Mouse (Mus musculus) adipocyte (in vitro differentiated cells): ENCODE results near the gene Spsb3.
A peak's percentile ranks its signal among the peaks of the same experiment; 100 is the strongest.

Source experiments
- DNase-seq: peaks from one replicate; pipeline ENCODE4 v3.0.0-alpha.2; 2016; ENCODE audit warnings: low spot score

Gene Spsb3

DNA sequence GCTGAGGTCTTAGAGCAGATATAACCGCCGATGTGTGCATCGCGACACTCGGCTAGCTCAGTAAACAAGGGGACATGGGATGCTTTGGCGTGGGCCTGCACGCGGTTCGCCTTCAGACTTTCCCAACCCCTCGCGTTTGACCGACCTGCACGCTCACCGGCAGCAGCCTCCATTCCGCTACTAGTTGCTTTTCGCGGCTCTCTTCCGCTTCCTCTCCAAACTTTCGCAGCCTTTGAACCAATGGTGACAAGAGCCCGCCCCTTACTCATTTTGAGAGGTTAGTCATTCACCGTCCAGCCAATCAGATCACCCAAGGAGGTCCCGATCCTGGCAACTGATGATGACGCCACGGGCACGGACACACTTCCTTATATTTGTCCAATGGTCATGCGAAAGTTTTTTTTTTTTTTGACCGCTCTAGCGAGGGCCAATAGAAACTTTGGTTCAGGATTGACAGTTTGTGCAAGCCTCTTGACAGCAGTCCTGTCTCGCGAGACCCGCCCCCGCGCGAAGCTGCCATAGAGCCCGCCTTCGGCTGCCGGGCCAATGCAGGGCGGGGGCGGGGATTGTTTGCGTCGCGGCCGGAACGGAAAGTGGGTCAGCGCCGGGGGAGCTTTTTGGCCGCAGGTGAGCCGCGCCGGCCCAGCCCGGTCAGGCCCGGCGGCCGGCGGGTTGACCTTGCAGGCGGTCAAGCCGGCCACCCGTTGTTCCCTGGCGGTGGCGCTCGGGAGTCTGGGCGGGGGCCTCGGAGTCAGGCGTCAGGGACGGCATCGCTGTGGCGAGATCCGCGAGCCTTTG lies at the start of gene Spsb3, which contains the start of gene Nubp2:
Spsb3 (plus strand) TSS at position 510 of the 798 bp plus-strand sequence.
Nubp2 (minus strand) TSS at position 216 of the 798 bp plus-strand sequence.
- peak; percentile 100 for DNase-seq

DNA sequence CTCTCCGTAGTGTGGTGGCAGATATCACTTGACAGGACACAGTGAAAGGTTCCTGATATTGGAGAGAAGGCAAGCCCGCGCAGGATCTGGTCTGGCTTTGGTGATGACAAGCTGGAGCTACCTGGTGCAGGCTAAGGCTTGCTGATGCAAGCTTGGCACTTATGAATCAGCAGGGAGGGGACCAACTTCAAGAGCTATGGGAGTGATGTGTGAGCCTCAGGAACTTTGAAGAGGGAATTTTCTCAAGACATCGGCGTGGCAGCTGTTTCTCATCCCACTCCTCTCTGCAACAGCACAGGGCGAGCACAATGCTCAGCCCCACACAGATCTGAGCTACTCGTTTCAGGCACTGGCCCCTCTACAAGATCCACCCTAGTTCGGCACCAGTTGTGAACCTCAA lies 46.6 kb upstream of the Spsb3 start, which contains the start of gene Hagh:
Hagh (plus strand) TSS at position 302 of the 400 bp plus-strand sequence.
- no peak for DNase-seq

DNA sequence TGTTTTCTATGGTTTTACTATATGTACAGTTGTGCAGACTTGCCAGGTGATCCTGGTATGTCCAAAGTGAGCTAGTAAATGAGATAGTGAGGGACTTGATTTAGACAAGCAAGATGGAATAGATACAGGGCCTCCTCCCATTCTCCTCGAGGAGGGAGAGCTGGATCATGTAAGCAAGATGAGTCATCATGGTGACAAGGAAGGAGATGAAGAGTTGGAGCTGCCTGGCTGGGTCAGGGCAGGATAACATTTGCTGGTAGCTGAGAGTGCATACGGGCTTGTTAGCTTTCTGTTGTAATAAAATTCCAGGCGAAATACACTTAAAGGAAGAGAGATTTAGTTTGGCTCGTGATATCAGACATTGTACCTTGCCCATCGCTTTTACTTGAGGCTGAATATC lies 46.1 kb upstream of the Spsb3 start:
- no peak for DNase-seq

DNA sequence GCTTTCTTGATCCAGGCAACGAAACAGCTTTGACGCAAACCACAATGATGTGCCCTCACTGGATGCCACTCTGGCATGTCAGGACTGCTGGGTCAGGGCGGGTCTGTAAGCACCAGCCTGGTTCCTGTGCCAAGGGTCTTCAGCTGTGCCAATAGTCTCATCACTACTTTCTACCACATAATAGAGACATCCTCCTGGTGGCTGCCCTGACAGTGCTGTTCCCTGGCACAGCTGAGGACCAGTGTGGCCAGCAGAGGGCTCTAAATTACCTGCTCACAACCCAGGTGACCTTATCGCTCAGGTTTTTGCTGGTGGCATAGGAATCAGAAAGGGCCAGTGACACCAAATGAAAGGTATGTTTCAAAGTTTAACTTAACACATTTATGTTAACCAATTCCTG lies 45.3 kb upstream of the Spsb3 start:
- DNase-seq: no peak

DNA sequence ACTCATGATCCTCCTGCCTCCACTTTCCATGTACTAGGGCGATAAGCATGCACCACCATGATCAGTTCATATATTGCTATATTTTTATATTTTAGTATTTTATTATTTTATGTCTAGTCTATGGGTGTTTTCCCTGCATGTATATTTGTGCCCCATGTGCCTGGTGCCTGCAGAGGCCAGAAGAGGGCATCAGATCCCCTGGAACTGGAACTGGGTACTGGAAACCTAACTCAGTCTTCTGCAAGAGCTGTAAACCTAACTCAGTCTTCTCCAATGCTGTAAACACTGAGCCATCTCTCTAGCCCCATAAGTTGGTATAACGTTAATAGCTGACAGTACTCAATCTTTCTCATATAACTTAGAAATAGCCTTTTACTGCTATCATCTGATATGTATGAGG lies 43.8 kb upstream of the Spsb3 start:
- peak; percentile 40 for DNase-seq

DNA sequence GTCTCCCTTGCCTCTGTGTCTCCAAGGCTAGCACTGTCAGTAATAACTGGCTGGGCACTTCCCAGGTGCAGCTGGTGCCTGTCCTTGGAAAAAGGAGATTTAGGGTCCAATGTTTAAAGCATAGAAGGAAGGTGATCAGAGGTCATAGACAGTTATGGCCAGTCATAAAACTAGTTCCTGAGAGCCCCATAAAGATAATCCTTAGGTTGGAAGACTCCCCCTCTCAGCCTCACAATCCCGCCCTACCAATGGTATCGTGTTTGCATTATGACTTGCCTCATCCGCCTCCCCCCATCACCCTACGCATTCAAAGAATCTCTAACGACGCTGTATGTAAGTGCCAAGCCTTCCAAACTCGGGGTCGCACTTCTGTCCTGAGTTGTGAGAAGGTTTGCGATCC lies 41.9 kb upstream of the Spsb3 start:
- no peak for DNase-seq

DNA sequence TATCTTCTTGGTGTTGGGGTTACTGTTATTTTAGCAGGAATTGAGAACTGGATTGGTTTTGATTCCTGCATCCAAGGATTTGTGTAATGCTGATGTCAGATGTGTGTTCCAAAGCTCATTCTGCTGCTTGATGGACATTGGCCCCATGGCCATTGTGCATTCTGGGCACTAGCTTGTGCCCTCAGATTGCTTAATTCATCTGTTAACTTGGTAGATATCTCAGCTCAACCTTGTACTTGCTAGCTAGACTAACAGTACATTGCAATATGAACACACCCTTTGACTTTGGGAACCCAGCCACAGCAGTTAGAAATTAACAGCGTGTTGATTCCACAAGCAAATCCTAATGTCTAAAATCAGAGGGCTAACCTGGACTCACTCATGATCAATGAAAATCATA lies 39.1 kb upstream of the Spsb3 start:
- DNase-seq: peak; percentile 23

DNA sequence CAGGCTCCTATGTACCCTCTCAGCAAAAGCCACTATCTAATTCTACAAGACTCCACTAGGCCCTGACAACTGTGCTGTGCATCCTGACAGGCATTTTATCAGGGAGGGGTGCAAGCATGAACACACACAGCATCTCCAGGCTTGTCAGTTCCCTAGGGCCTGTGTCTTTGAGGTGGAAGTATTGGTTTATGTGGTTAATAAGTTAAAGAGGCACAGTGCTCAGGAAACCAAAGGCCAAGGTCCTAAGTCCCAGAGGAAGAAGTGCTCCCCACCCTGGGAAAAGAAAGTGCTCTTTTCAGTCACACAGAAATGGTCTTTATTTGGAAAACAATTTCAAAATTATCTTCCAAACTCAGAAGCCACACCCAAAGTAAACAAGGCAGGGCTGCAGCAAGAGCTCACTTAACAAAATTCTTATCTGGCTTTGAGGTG lies 37.8 kb upstream of the Spsb3 start:
- DNase-seq: peak; percentile 21

DNA sequence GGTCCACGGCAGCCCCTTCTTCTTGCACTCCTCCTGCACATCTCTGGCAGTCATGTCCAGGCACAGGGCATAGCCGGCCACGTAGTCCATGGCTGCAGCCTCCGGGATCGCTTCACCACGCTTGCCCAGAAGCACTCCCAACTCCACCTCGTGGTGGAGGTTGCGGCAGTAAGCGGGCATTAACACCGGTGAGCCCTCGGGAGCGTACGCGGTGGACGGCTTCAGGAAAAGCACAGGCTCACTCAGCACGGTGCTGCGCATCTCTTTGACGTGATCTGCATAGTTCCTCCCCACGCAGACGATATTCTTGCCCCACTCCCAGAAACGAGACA lies 36.7 kb upstream of the Spsb3 start:
- no peak for DNase-seq

DNA sequence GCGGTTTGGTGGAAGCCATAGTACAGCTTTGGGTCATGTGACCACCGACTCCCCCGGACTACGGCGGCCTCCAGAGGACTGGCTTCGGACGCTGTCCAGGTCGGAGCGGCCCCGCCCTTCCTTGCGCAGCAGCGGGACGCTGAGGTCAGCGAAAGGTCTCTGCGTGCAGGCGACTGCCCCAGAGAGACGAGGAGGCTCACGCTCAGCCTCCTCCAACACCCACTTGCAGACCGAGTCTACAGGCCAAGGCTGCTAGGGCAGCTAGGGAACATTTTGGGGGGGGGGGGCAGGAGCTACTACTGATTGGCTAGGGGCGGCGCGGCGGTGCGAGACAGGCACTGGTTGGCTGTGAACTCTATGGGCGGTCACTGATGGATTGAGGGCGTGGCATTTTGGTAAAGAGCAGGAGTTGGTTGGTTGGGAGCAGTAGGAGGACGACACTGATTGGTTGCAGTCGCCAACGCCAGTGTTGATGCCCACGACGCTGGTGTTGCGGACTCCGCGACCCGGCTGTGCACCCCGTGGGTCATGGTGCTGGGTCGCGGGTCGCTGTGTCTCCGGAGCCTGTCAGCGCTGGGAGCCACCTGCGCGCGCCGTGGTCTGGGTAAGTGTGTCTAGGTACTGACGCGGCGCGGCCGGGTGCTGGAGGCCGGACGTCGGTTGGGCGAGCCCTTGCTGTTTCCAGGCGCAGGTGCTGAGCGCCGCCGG lies 36.2 kb upstream of the Spsb3 start, which contains the start of gene Fahd1:
Fahd1 (minus strand) TSS at position 300 of the 708 bp plus-strand sequence.
- DNase-seq: peak; percentile 99

DNA sequence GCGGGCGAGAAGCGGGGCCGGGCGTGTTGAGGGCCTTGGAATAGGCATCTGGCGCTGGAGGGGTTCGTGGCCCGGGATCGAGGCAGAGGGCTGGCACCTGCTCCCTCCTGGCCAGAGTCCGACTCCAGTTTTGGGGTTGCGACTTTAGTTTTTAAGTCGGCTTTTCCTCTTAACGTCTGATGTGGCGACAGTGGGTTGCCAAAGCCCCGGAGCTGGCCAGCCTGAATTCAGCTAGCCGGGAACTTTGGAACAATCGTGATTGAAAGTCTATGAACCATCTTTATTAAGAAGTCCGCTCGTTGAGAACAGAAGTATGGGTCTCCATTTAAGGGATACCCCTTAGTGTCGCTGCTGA lies 35.7 kb upstream of the Spsb3 start:
- DNase-seq: no peak

DNA sequence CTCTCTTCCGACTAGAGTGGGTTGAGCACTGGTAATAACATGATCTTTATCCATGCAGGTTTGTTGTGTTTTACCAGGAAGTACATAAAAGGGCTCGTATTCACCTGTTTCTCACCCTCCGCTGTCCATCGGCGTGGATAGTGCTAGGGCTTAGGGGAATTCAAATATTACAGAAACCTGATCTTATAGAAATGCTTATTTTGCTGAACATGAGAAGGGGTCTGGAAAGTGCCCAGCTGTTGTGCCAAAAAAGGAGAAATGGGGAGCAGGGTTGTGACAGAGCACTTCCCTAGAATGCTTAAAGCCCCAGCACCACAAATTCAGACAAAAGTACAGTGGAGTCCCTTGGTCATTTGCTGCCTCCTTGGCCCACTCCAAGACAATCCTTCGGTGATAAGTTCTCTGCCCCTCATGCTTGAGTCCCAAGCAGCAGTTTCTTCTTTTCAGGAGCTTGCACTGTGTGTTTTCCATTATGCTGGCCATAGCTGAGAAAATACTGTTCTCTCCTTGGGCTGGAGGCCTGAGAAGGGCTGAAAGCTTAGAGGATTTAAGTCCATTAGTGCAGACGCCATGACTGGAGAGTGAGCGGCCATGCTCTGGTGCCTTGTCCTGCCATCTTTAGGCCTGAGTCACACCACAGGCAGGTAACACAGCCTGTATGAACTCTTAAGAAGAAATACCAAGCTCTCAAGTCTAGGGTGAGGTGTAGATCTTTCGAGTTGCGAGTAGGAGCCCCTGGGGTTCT lies 34.9 kb upstream of the Spsb3 start:
- DNase-seq: no peak

DNA sequence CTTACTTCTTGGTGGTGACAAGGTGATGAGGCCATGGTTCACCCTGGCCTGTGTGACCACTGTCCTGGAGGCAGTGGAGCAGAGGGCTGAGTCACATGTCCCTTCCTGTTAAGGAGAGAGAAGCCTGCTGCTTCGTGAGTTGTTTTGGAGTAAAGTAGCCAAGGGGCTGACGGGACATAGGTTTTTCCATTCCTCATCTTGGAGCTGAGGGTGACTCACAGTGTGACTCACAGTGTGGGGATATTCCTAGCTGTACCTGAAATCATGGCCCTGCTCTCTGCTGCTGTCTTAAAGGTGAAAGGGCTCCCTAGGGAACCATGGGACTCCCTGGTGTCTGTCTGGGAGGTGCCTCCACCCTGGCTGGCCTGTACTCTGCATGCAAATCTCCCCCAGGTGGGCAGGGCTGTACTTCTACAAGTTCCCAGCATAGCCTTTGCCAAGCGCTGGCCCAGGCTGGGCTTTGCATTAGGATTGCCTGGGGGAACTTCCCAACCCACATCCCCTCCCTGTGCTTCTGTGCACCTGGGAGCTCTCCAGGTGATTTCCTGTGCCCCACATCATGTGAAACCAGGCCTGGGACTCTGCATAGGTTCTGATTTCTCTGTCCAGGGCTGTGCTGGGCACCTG lies 30.5 kb upstream of the Spsb3 start:
- DNase-seq: peak; percentile 42

DNA sequence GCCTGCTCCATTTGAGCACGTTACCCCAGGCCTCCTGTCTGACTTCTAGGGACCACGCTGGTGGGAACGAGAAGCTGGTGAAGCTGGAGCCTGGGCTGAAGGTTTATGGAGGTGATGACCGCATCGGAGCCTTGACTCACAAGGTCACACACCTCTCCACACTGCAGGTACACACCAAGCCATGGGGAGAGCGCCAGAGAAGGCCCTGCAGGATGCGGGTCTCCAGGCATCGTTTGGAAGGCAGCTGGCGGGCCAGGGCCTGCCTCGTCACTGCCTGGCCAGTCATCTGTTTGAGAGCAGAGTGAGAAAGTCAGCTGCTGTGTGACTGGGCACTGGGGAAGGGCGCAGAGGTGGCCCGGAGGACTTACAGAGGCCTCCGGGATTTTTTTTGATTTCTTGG lies 29.9 kb upstream of the Spsb3 start:
- DNase-seq: no peak

DNA sequence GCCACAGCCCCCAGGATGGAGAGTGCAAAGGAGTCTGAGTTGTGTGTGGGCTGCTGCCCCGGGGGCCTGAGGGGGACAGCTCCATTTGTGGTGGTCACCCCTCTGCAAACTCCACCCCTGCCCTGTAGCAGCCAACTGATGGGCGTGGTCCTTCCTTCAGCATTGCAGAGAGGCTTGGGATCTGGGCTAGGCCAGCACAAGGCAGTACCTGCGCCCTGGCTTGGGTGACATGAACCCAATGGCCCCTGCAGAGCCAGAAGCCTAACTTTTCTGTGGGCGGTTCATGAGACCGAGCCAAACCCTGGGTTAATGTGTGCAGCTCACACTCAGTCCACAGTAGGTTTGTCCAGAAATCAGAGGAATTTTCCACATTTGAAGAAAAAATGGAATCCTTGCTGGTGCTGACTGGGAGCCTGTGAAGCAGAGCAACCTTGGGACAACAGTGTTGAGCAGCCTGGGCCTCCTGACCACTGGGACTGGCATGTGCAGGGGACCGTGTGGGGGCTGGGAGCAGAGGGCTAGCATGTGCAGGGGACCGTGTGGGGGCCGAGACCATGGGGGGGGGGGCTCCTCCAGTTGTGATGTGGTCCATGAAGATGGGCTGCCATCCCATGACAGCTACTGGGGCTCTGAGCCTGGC lies 28.5 kb upstream of the Spsb3 start:
- no peak for DNase-seq

DNA sequence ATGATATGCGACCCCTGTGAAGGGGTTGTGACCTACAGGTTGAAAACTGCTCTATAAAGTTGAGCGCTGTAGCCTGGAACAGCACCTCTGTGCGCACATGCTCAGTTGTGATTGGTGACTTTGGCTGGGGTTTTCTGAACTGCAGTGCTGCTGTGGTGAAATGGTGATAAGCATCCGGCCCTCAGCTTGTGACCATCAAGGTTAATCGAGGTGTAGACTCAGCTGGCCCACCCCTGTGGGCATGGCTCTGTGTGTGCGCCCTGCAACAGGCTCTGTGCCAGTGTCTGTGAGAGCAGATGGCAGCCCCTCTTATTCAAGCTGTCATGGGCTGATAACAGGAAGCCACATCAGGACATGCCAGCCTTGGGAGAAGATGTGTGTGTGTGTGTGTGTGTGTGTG lies 27.5 kb upstream of the Spsb3 start:
- DNase-seq: no peak

DNA sequence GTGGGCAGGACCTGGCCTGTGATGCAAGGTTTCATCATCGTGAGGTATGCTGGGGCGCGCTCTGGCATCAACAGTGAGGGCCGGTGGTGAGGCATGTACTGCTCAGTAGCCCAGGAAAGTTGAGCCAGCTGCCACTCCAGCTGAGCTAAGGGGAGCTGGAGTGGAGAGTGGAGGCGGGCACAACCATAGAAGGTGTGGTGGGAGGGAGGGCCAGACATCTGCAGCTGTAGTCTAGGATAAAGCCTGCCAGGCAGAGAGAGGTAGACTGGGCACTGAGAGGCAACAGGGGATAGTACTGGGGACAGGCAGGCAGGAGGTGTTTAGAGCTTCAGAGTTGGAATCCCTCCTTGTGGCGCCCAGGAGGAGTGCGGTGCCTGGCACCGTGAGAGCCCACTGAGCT lies 26.4 kb upstream of the Spsb3 start:
- no peak for DNase-seq

DNA sequence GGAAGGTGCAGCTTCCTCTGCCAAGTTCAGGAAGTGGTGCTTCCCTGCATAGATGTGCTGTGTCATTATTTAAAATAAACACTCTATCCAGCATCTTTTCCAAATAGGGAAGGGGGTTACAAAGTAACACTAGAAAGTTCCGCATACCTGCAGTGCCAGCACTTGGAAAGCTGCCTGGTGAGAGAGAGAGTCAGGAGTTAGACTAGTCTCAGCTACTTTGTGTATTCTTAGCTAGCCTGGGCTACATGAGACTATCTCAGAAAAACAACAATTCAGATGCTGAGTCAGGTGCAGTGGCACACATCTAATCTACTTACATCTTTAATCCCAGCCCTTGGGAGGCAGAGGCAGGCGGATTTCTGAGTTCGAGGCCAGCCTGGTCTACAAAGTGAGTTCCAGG lies 24.7 kb upstream of the Spsb3 start:
- DNase-seq: no peak

DNA sequence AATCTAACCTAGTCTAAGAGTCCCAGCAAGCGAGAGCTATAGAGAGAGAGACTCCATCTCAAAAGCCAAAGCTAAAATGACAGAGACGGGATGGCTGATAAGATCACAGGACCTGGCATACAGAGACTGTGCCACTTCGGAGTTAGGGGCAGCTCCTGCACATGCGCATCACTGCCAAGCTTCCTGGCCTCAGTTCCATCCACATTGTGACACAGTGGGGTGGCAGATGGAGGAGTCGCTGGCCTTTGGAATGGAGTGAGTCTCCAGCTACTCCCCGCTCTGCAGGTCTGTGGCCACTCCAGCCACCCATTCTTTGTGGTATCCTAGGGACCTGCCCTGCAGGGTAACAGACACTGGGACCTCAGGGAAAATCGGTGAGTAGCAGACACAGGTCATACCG lies 20.7 kb upstream of the Spsb3 start, which contains the start of gene Igfals:
Igfals (plus strand) TSS at position 222 of the 400 bp plus-strand sequence.
- no peak for DNase-seq

DNA sequence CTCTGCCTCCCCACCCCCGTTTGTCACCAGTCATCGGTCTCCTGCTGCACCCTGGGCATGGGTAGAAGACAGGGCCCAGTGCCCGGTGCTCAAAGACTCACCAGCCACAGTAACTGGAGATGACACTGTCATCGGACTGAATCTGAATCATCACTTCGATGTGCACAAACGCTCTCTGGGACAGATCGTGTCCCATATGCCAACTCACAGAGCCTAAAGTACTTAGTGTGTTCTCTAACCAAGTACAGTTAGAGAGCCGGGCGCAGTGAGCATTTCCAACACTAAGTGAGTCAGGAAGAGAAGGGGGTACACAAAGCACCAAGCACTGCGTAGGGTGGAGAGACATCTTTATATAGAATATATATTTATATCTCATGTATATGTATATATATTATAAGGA lies 18.5 kb upstream of the Spsb3 start:
- no peak for DNase-seq

DNA sequence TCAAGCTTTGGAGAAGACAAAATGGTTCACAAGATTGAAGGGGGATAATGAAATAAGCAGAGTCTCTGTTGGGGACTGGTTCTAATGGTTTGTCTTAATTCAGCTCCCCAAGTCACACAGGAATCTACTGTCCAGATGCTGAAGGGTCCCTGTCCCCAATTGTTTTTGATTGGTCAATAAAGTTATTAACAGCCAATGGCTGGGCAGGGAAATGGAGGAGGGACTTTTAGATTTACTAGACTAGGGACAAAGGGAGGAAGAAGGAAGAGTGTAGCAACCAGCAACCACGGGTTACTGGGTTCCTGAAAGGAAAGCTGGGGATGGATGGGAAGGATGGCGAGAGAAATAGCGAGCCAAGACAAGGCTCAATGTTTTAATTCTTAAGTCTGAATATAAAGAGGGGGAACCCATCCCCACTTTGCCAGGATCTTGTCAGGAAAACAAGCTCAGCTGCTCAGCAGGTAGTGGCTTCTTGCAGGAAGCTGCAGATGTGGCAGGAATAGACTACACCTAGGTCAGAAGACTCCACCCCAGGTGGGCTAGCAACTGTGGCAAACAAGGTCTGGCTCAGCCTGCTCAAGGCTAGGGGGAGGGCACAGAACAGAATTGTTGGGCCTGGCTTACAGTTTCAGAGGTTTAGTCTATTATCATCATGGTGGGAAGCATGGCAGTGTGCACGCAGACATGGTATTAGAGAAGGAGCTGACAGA lies 12.6 kb upstream of the Spsb3 start:
- no peak for DNase-seq
